Mouse (Mus musculus): ENCODE measurements around the gene Arid1b. TPM values are rescaled to one million over a fixed set of nuclear protein-coding genes. Genes with fewer than 3 reads are reported as not detected.

The Arid1b gene
- polyA plus RNA-seq, 1 experiment from 2014 or later = 4.8 TPM

DNA sequence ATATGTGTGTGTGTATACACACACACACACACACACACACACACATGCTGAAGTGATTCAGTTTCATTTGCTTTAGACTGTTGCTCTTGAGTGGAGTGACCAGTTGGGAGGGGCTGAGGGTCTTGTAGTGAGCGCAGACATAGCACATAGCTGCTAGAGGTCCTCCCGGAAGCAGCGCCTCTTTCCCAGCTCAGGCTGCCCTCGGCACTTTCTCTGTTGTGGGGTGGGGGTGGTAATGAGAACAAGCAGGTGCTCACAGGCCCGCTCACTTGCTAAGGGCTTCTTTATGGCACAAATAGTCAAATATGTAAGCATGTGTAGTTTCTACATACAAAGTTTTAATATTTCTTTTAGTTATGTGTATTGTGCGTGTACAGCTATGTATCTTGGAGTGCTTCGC lies 104.6 kb downstream of the Arid1b start:
- Histone ChIP-seq H3K27me3 (replicated peaks; ENCODE audit: control insufficient read depth, insufficient read depth, low read length) (no peaks in the 10 kb centered on the region), H3K4me2 (replicated peaks; ENCODE audit: low read depth) (no peak overlapping the region), H3K27ac (ENCODE audit: low read depth, low read length) (no peak overlapping the region), H3K4me1 (replicated peaks; ENCODE audit: control insufficient read depth, insufficient read depth, low read length) (peaks cover 2% of the 10 kb centered on the region; the same call in 1 of the 2 replicates), H3K36me3 (ENCODE audit: control insufficient read depth, insufficient read depth) (peaks cover 3% of the 10 kb centered on the region; the same call in 1 of the 2 replicates), H3K9ac (ENCODE audit: low read depth, low read length) (no peak overlapping the region), H3K4me3 (ENCODE audit: low read depth, low read length) (no peak overlapping the region), H3K9me3 (ENCODE audit: control insufficient read depth) (no peaks in the 10 kb centered on the region)
- WGBS = 67% methylated on average over 7 of the region's 7 CpGs
- TF ChIP-seq CTCF (IDR thresholded peaks at IDR 0.05; ENCODE audit: low read depth) = no peak
- no peak for ATAC-seq

GRCm38 (mm10) chr17:5099238-5099637 lies 105.1 kb downstream of the Arid1b start:
- no peak for TF ChIP-seq CTCF (IDR thresholded peaks at IDR 0.05; ENCODE audit: low read depth)
- ATAC-seq = no peak
- no peaks in the 10 kb centered on the region for H3K27me3 ChIP-seq (replicated peaks; ENCODE audit: control insufficient read depth, insufficient read depth, low read length)
- H3K36me3 ChIP-seq (ENCODE audit: control insufficient read depth, insufficient read depth) = peaks cover 3% of the 10 kb centered on the region; the same call in 1 of the 2 replicates
- no peak overlapping the region for H3K4me3 ChIP-seq (ENCODE audit: low read depth, low read length)
- no peak overlapping the region for H3K4me2 ChIP-seq (replicated peaks; ENCODE audit: low read depth)
- 56% methylated on average over 4 of the region's 4 CpGs for WGBS
- no peak overlapping the region for H3K9ac ChIP-seq (ENCODE audit: low read depth, low read length)
- H3K4me1 ChIP-seq (replicated peaks; ENCODE audit: control insufficient read depth, insufficient read depth, low read length) = peaks cover 2% of the 10 kb centered on the region; the same call in 1 of the 2 replicates
- H3K9me3 ChIP-seq (ENCODE audit: control insufficient read depth) = no peaks in the 10 kb centered on the region
- H3K27ac ChIP-seq (ENCODE audit: low read depth, low read length) = no peak overlapping the region

DNA sequence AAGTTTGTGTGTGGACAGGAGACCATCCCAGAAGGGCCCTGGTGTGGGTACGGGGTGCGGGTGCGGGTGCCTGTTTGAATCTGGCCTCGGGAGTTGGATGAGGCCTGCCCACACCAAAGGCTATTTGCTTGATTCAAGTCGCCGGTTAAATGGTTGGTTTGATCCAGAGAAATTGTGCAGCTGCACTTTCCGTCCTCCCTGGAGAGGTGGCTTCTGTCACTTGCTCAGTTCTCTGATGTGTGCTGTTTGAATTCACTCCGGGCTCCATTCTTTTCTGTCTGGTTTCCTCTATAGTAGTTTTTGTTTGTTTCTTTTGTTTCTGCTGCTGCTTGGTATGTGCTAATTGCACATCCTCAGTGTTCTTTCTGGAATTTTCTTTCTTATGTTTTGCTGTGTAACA lies 107.0 kb downstream of the Arid1b start:
- Histone ChIP-seq H3K4me3 (ENCODE audit: low read depth, low read length) (no peak overlapping the region), H3K4me2 (replicated peaks; ENCODE audit: low read depth) (no peak overlapping the region), H3K27ac (ENCODE audit: low read depth, low read length) (no peak overlapping the region), H3K36me3 (ENCODE audit: control insufficient read depth, insufficient read depth) (0 out of 2 replicates have a peak, but pooled peaks cover 3% of the 10 kb centered on the region), H3K9ac (ENCODE audit: low read depth, low read length) (no peak overlapping the region), H3K4me1 (replicated peaks; ENCODE audit: control insufficient read depth, insufficient read depth, low read length) (peaks cover 2% of the 10 kb centered on the region; the same call in 1 of the 2 replicates), H3K9me3 (ENCODE audit: control insufficient read depth) (no peaks in the 10 kb centered on the region), H3K27me3 (replicated peaks; ENCODE audit: control insufficient read depth, insufficient read depth, low read length) (no peaks in the 10 kb centered on the region)
- WGBS = 86% methylated on average over 8 of the region's 8 CpGs
- TF ChIP-seq CTCF (IDR thresholded peaks at IDR 0.05; ENCODE audit: low read depth) = no peak
- no peak for ATAC-seq

DNA sequence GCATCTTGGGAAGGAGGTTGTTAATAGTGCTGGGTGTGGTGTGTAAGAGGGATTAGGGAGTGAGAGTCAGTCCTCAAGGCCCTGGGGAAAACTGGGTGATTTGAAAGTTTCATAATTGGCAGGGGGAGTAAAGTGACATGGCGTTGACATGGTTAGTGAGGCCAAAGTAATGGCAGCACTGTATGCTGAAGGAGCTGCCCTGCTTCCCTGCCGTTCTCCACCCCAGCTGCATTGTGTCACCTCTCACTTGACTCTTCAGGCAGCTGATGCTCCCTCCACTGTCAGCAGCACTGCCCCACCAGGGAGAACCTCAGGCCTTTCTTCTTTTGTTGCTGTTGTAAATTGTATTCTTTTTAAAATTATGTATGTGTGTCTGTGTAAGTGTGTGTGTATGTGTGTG lies 107.8 kb downstream of the Arid1b start:
- Histone ChIP-seq H3K4me1 (replicated peaks; ENCODE audit: control insufficient read depth, insufficient read depth, low read length) (peaks cover 2% of the 10 kb centered on the region; the same call in 1 of the 2 replicates), H3K27ac (ENCODE audit: low read depth, low read length) (no peak overlapping the region)
- WGBS = 45% methylated on average over 2 of the region's 2 CpGs

DNA sequence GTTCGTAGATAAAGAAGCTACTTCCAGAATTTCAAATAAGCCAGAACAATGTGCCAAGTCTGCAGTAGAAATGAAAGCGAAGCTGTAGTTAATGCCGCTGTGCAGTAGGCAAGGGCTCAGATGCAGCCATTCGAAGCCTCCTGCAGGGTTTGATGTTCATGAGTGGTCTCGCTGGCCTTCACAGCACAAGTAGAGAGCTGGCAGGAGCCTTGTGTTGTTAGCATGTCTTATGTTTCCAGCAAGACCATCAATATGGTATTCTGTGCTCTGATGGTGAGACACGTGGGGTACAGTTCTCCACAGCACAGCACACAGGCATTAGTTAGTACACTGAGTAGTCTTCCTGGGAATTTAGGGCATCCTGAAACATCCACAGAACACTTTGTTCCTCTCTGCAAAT lies 111.6 kb downstream of the Arid1b start:
- WGBS = 81% methylated on average over 6 of the region's 6 CpGs
- Histone ChIP-seq H3K9me3 (ENCODE audit: control insufficient read depth) (no peaks in the 10 kb centered on the region), H3K36me3 (ENCODE audit: control insufficient read depth, insufficient read depth) (no peaks in the 10 kb centered on the region), H3K4me3 (ENCODE audit: low read depth, low read length) (no peak overlapping the region), H3K27me3 (replicated peaks; ENCODE audit: control insufficient read depth, insufficient read depth, low read length) (no peaks in the 10 kb centered on the region), H3K9ac (ENCODE audit: low read depth, low read length) (no peak overlapping the region), H3K27ac (ENCODE audit: low read depth, low read length) (no peak overlapping the region), H3K4me2 (replicated peaks; ENCODE audit: low read depth) (no peak overlapping the region), H3K4me1 (replicated peaks; ENCODE audit: control insufficient read depth, insufficient read depth, low read length) (peaks cover 4% of the 10 kb centered on the region; the same call in 1 of the 2 replicates)
- TF ChIP-seq CTCF (IDR thresholded peaks at IDR 0.05; ENCODE audit: low read depth) = no peak
- no peak for ATAC-seq

More for the DNA sequence above, 107.8 kb downstream of the Arid1b start:
- no peak for ATAC-seq
- TF ChIP-seq CTCF (IDR thresholded peaks at IDR 0.05; ENCODE audit: low read depth) = no peak
- Histone ChIP-seq H3K9ac (ENCODE audit: low read depth, low read length) (no peak overlapping the region), H3K4me3 (ENCODE audit: low read depth, low read length) (no peak overlapping the region), H3K27me3 (replicated peaks; ENCODE audit: control insufficient read depth, insufficient read depth, low read length) (no peaks in the 10 kb centered on the region), H3K4me2 (replicated peaks; ENCODE audit: low read depth) (no peak overlapping the region), H3K9me3 (ENCODE audit: control insufficient read depth) (no peaks in the 10 kb centered on the region), H3K36me3 (ENCODE audit: control insufficient read depth, insufficient read depth) (0 out of 2 replicates have a peak, but pooled peaks cover 3% of the 10 kb centered on the region)

DNA sequence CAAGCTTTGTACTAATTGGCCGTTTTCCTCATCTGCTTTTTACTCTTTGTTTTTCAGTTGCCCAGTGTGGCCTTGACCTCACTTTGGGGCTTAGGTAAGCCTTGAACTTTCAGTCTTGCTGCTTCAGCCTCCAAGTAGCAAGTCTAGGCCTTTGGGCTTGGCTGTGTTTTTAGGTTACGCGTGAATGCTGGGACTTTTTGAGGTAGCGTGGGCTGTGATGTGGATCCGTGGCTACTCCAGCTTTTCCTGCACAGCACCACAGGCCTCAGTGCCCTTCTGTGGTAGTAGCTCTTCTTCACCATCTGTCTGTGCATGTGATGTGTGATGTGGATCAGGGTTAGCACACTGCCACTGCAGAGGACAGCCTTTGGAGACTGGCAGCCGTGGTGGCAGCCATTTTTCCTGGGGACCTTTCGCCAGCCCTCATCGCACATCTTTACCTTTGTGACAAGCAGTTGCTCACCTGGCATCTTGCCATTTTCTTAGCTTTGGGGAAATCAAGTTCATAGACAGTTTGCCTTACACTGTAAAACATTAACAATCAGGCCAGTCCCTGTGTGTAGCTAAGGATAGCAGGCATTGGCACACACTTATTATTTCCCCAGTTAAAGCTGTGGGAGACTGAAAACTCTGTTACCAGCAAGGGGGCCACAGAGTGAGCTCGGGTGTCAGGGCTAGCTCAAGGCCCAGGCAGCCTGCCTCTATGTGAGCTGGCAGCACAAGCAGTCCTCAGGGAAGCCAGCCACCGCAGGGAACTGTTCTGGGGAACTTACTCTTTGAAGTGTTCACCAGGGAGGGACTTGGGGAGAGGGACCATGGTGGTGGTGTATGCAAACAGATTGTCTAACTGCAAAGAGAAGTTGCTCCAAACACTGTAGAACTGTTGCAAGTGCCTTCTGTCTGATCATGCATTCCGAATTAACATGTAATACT lies 112.4 kb downstream of the Arid1b start:
- Histone ChIP-seq H3K36me3 (ENCODE audit: control insufficient read depth, insufficient read depth) (no peaks in the 10 kb centered on the region), H3K9me3 (ENCODE audit: control insufficient read depth) (no peaks in the 10 kb centered on the region), H3K4me2 (replicated peaks; ENCODE audit: low read depth) (no peak overlapping the region), H3K27me3 (replicated peaks; ENCODE audit: control insufficient read depth, insufficient read depth, low read length) (no peaks in the 10 kb centered on the region), H3K4me1 (replicated peaks; ENCODE audit: control insufficient read depth, insufficient read depth, low read length) (peaks cover 4% of the 10 kb centered on the region; the same call in 1 of the 2 replicates), H3K4me3 (ENCODE audit: low read depth, low read length) (no peak overlapping the region), H3K27ac (ENCODE audit: low read depth, low read length) (no peak overlapping the region), H3K9ac (ENCODE audit: low read depth, low read length) (no peak overlapping the region)
- WGBS = 64% methylated on average over 11 of the region's 11 CpGs
- TF ChIP-seq CTCF (IDR thresholded peaks at IDR 0.05; ENCODE audit: low read depth) = no peak
- ATAC-seq = peak; percentile 28

All from intestine, postnatal 0 days (tissue).